Mouse (Mus musculus) midbrain, embryonic 14.5 days (tissue): Measurements from ENCODE around the gene Sh2d4b. TPM values are rescaled to one million over a fixed set of nuclear protein-coding genes. Genes with fewer than 3 reads are reported as not detected.

Source experiments
- ATAC-seq: fragments of 200-750 bp; cut with Nextera tagmentation; 2 replicates; pipeline ENCODE4 v1.8.0; 2017; ENCODE audit warnings: moderate number of reproducible peaks, moderate library complexity; ENCODE audit not compliant: low FRiP score, low TSS enrichment
- DNase-seq: peaks from one replicate; pipeline ENCODE4 v3.0.0-alpha.2; 2015
- H3K27ac ChIP-seq: fragments of 300-500 bp; sonication (generic); replicated peaks from 2 replicates; pipeline ENCODE4 v1.5.1; 2014; ENCODE audit warnings: mild to moderate bottlenecking, low read depth, low read length, moderate library complexity
- H3K27me3 ChIP-seq: fragments of 300-500 bp; sonication (generic); 2 replicates; pipeline ENCODE4 v1.6.1; 2014; ENCODE audit warnings: low read length, control low read depth, mixed read lengths; ENCODE audit not compliant: control insufficient read depth, insufficient read depth
- H3K36me3 ChIP-seq: fragments of 300-500 bp; sonication (generic); 2 replicates; pipeline ENCODE4 v1.6.1; 2014; ENCODE audit warnings: low read length, control low read depth; ENCODE audit not compliant: control insufficient read depth, insufficient read depth
- H3K4me1 ChIP-seq: fragments of 300-500 bp; sonication (generic); 2 replicates; pipeline ENCODE4 v1.6.1; 2014; ENCODE audit warnings: mild to moderate bottlenecking, antibody characterized with exemption, low read length, control low read depth; ENCODE audit not compliant: control insufficient read depth, insufficient read depth
- H3K4me2 ChIP-seq: fragments of 300-500 bp; sonication (generic); 2 replicates; pipeline ENCODE4 v1.6.1; 2014; ENCODE audit warnings: mild to moderate bottlenecking, low read length, moderate library complexity
- H3K4me3 ChIP-seq: fragments of 300-500 bp; sonication (generic); replicated peaks from 2 replicates; pipeline ENCODE4 v1.5.1; 2014; ENCODE audit warnings: low read depth, low read length
- H3K9ac ChIP-seq: fragments of 300-500 bp; sonication (generic); replicated peaks from 2 replicates; pipeline ENCODE4 v1.6.1; 2014; ENCODE audit warnings: mild to moderate bottlenecking, low read length, moderate library complexity
- H3K9me3 ChIP-seq: fragments of 300-500 bp; sonication (generic); 2 replicates; pipeline ENCODE4 v1.6.1; 2016; ENCODE audit warnings: low read length, control low read depth, mixed read lengths; ENCODE audit not compliant: control insufficient read depth
- WGBS: fragments of 180-500 bp; shearing (Covaris S2); extraction: QIAGEN DNeasy Blood & Tissue Kit; methylation state at CpG from one replicate; pipeline ENCODE4 v1.1.7; 2014; 5-methylcytosine and 5-hydroxymethylcytosine counted together
- polyA plus RNA-seq: library from polyadenylated mRNA; unstranded; fragments of >200 nt; fragmentation: Nextera tagmentation; extraction: Ambion mirVana; gene quantifications from 2 replicates; pipeline ENCODE4 v1.2.1, GENCODE M21; 2014

The Sh2d4b gene
- polyA plus RNA-seq, 1 experiment from 2014 or later, result 2.6 TPM

DNA sequence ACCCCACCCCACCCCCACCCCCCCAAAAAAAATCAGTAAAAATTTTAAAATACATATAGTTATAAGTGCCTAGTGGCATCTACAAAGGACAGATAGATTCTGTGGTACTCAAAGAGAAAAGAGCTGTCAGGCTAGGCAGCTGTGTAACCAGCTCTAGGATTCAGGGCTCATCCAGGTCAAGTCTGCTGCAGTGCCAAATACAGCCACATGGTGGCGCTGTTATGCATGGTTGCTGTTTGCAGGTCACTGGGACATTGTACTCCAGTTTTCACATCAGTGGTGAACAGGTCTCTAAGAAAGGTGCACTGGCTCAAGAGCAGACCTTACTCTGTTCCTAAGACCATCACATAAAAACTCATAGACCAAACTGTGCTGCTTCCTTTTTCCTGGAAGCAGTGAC, 24.6 kb upstream of the Sh2d4b start:
- no peaks in the 10 kb centered on the region for H3K4me1 ChIP-seq
- peaks cover 32% of the 10 kb centered on the region for H3K36me3 ChIP-seq
- no peak overlapping the region for H3K9ac ChIP-seq
- H3K4me3 ChIP-seq, result no peak overlapping the region
- 0% methylated on average over 1 of the region's 1 CpGs for WGBS
- no peaks in the 10 kb centered on the region for H3K27me3 ChIP-seq
- no peaks in the 10 kb centered on the region for H3K9me3 ChIP-seq
- ATAC-seq (peak; percentile 55), DNase-seq (peak; percentile 93)
- H3K27ac ChIP-seq, result no peak overlapping the region
- H3K4me2 ChIP-seq, result no peak overlapping the region

DNA sequence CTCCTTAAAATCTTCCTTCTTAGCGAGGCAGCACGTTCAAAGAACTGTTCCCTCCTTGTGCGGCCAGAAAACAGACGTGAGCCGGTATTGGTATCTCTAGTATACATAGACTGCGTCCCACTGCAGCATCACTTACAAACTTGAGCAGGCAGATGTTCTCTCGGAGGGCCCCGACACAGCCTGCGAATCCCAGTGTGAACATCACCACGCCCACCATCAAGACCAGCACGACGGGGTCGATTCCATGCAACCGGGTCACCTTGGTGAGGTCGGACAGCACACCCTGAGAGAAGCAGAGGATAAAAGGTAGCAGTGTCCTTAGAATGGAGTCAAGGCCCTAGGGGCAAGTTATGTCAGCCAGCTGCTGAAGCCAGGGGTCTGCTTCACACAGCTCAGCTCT, 23.6 kb upstream of the Sh2d4b start:
- no peak overlapping the region for H3K27ac ChIP-seq
- H3K4me1 ChIP-seq, result no peaks in the 10 kb centered on the region
- ATAC-seq (peak; percentile 3; the same call in 1 of the 2 replicates), DNase-seq (no peak)
- 96% methylated on average over 15 of the region's 15 CpGs for WGBS
- peaks cover 34% of the 10 kb centered on the region for H3K36me3 ChIP-seq
- no peak overlapping the region for H3K4me2 ChIP-seq
- no peak overlapping the region for H3K9ac ChIP-seq
- no peaks in the 10 kb centered on the region for H3K27me3 ChIP-seq
- H3K4me3 ChIP-seq, result no peak overlapping the region
- H3K9me3 ChIP-seq, result no peaks in the 10 kb centered on the region

DNA sequence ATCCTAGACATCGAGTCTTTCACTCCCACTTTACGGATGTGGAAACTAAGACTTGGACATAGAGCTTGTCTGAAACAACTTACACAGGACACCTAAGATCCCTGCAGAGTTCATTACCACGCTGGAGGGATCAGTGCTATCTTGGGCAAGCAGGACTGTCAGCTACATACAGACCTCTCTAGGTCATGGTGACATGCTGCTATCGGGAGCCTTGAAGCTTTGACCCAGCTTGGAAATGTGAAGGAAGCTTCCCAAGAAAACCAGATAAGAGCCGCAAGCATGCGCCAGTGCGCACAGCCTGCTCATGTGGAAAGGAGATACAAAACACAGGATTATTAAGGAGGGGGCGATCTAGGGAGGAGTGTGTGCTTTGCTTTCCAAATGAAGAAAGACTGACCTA, 22.8 kb upstream of the Sh2d4b start:
- H3K27ac ChIP-seq, result no peak overlapping the region
- DNase-seq (no peak), ATAC-seq (no peak)
- H3K4me1 ChIP-seq, result no peaks in the 10 kb centered on the region
- peaks cover 43% of the 10 kb centered on the region for H3K36me3 ChIP-seq
- H3K9ac ChIP-seq, result no peak overlapping the region
- WGBS, result 84% methylated on average over 8 of the region's 8 CpGs
- no peaks in the 10 kb centered on the region for H3K27me3 ChIP-seq
- no peak overlapping the region for H3K4me2 ChIP-seq
- no peaks in the 10 kb centered on the region for H3K9me3 ChIP-seq
- no peak overlapping the region for H3K4me3 ChIP-seq

DNA sequence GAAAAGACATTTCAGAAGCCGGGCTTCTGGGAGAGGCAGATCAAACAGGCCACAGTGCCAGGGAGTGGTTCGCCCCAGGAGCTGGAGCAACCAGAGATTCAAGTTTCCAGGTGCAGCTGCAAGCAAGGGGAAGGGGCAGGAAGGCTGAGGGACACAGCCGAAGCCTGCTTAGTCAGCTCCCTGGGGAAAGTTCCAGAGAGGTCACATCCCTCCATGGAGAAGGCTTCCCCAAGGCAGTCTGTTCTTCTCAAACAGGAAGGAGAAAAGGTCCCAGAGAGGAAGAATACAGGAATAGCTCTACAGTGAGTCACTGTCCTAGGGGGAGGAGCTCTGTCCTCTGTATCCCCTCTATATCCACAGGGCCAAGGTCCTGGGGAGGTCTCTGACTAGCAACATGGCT, 21.6 kb upstream of the Sh2d4b start:
- ATAC-seq (no peak), DNase-seq (no peak)
- no peaks in the 10 kb centered on the region for H3K27me3 ChIP-seq
- peaks cover 54% of the 10 kb centered on the region for H3K36me3 ChIP-seq
- no peak overlapping the region for H3K27ac ChIP-seq
- no peaks in the 10 kb centered on the region for H3K9me3 ChIP-seq
- H3K4me2 ChIP-seq, result no peak overlapping the region
- H3K4me1 ChIP-seq, result no peaks in the 10 kb centered on the region
- no peak overlapping the region for H3K4me3 ChIP-seq
- H3K9ac ChIP-seq, result no peak overlapping the region
- 86% methylated on average over 3 of the region's 3 CpGs for WGBS

DNA sequence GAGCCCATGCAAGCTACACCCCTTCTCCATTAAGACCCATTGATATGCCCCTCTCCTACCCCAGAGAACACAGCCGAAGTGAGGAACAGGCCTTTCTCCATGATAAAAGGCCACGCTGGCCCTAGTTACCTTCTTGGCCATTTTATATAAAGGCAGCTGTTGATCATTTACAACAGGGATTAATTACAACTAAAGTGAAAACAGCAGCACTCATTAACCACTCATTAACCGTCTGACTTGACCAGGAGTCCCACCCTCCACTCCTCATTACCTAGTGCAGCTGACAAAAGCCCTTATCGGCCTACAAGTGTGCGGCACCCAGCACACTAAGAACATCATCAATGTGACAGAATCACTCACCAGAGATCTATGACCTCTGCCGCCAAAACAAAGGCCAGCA, 20.6 kb upstream of the Sh2d4b start:
- H3K4me3 ChIP-seq, result no peak overlapping the region
- no peaks in the 10 kb centered on the region for H3K27me3 ChIP-seq
- DNase-seq, result no peak
- H3K4me2 ChIP-seq, result no peak overlapping the region
- H3K9me3 ChIP-seq, result no peaks in the 10 kb centered on the region
- no peak overlapping the region for H3K9ac ChIP-seq
- H3K27ac ChIP-seq, result no peak overlapping the region
- H3K4me1 ChIP-seq, result no peaks in the 10 kb centered on the region
- H3K36me3 ChIP-seq, result peaks cover 64% of the 10 kb centered on the region
- WGBS, result 91% methylated on average over 6 of the region's 6 CpGs
- no peak for ATAC-seq

DNA sequence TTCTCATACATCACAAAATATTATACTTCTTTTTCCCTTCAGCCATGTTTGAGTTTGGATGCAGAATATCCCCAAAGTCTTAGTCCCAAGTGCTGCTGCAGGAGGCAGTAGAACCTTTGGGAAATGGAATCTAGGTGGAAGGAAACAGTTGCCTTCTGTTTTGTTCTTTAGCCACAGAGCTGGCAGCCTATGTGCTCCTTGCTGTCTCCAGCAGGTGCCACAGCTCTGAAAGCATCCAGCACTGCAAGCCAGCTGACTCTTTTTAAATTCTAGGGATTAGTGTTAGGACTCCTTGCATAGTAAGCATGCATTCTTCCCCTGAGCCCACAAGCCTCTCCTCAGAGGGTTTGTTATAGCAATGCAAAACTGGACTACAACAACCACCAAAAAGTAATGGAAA, 18.5 kb upstream of the Sh2d4b start:
- Histone ChIP-seq H3K36me3 (peaks cover 82% of the 10 kb centered on the region), H3K9me3 (no peaks in the 10 kb centered on the region), H3K9ac (no peak overlapping the region), H3K4me2 (no peak overlapping the region), H3K4me1 (no peaks in the 10 kb centered on the region), H3K27me3 (no peaks in the 10 kb centered on the region), H3K4me3 (no peak overlapping the region), H3K27ac (no peak overlapping the region)
- DNase-seq (no peak), ATAC-seq (no peak)

DNA sequence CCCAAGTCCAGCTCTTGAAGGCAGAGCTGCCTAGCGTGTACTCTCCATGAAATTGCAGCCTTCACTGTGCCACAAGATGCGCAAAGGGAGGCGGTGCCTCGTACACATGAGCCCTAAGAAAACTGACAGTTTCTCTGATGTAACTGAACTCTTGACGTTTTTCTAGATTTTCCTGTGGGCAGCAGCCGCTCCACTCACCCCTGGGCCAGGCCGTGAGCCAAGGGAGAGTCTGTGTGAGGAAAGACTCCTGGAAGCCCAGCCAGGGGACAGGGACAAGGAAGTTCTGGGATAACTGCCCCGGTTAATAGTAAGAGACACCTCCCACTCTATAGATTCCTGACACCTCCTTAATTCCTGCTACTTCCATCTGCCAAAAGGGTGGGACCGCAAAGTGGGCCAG, 15.7 kb upstream of the Sh2d4b start:
- no peak for DNase-seq
- Histone ChIP-seq H3K4me2 (no peak overlapping the region), H3K4me3 (no peak overlapping the region), H3K36me3 (peaks cover 78% of the 10 kb centered on the region), H3K27me3 (no peaks in the 10 kb centered on the region), H3K27ac (no peak overlapping the region), H3K4me1 (no peaks in the 10 kb centered on the region), H3K9ac (no peak overlapping the region), H3K9me3 (no peaks in the 10 kb centered on the region)
- WGBS, result 95% methylated on average over 9 of the region's 9 CpGs
- ATAC-seq, result no peak

DNA sequence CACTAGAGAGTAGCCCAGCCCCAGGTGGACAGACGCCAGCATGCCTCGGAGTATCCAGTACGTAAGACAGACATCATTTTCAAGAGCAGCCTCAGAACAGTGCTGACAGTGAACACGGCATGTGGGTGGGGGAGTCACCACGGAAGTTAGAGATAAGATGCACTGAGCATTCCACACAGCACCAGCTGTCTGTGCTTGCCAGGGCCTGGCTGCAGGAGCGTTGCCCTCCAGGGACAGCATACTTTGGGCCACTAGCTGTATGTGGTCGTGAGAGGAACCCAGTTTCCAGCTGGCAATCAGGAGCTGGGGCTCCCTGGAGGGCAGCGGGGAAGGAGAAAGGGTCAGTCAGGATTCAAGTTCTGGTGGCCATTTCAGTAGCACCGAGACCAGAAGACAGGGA, 13.7 kb upstream of the Sh2d4b start:
- WGBS, result 93% methylated on average over 9 of the region's 9 CpGs
- ATAC-seq, result no peak
- H3K36me3 ChIP-seq, result peaks cover 65% of the 10 kb centered on the region

DNA sequence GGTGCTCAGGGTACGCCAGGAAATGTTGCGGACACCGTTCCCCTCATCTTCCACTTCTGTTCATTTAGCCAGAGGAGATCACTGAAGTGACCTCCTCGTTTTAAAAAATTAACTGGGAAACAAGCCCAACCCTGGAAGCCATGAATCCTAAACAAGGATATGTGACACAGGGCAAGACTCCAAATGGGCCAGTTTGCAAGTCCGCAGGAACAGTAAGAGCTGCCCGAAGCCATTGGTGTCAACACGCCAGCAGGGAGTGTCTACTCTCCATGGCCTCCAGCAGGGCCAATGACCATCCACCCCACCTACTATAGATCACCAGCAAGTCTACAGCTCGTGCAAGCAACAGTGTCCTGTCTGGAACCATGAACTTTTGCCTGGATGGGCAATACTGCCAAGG, 12.7 kb upstream of the Sh2d4b start:
- ATAC-seq (no peak), DNase-seq (no peak)
- no peaks in the 10 kb centered on the region for H3K4me1 ChIP-seq
- WGBS, result 90% methylated on average over 8 of the region's 8 CpGs
- no peak overlapping the region for H3K9ac ChIP-seq
- H3K4me3 ChIP-seq, result no peak overlapping the region
- H3K36me3 ChIP-seq, result peaks cover 56% of the 10 kb centered on the region
- H3K4me2 ChIP-seq, result no peak overlapping the region
- no peaks in the 10 kb centered on the region for H3K9me3 ChIP-seq
- H3K27ac ChIP-seq, result no peak overlapping the region
- H3K27me3 ChIP-seq, result no peaks in the 10 kb centered on the region

More for the DNA sequence above, 13.7 kb upstream of the Sh2d4b start:
- no peak for DNase-seq
- H3K4me1 ChIP-seq, result no peaks in the 10 kb centered on the region
- no peak overlapping the region for H3K4me3 ChIP-seq
- no peak overlapping the region for H3K9ac ChIP-seq
- H3K9me3 ChIP-seq, result no peaks in the 10 kb centered on the region
- H3K4me2 ChIP-seq, result no peak overlapping the region
- no peaks in the 10 kb centered on the region for H3K27me3 ChIP-seq
- no peak overlapping the region for H3K27ac ChIP-seq
